Mouse (Mus musculus): ENCODE results near the gene Rnf126.

- TF ChIP-seq CTCF (IDR thresholded peaks at IDR 0.05; ENCODE audit: low read depth, low read length) (peak; percentile 86), POLR2A (IDR thresholded peaks at IDR 0.05; ENCODE audit: borderline replicate concordance, low read depth, low read length) (no peak)
Measured at GRCm38 (mm10) chr10:79768400-79768799, 1.6 kb upstream of the Rnf126 start.
